Mouse (Mus musculus) kidney, adult 11 months (tissue): ENCODE results near the gene Rps6.
"Not testable (repeated sequence)": the region's sequence is repeated elsewhere in the genome, so short reads cannot be mapped to it uniquely, and the experiment has no call there.

Experiments used
- DNase-seq: peaks from one replicate; pipeline ENCODE4 v3.0.0; 2022

Gene Rps6

GRCm38 (mm10) chr4:86851331-86851730, 5.9 kb downstream of the Rps6 start:
- DNase-seq = no peak

DNA sequence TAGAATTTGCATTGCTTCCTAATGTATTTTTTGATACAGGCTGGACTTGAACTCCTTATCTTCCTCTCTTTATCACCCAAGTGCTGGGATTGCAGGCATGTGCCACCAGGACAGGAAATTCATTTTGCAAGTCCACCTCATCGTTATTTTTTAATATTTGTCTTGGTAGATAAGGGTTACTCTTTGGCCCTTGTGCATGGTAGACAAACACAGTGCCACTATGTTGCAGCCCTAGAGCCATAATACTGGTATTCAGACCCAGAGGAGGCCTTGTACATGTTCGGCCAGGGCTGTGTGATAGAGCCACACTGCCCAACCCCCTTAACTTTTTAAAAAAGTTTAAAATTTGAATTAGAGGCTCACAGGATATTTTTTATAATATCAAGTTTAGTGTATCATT, 10.0 kb downstream of the Rps6 start:
- no peak for DNase-seq

- no peak for DNase-seq
These were observed 11.8 kb downstream of the Rps6 start for GRCm38 (mm10) chr4:86845384-86845783.

DNA sequence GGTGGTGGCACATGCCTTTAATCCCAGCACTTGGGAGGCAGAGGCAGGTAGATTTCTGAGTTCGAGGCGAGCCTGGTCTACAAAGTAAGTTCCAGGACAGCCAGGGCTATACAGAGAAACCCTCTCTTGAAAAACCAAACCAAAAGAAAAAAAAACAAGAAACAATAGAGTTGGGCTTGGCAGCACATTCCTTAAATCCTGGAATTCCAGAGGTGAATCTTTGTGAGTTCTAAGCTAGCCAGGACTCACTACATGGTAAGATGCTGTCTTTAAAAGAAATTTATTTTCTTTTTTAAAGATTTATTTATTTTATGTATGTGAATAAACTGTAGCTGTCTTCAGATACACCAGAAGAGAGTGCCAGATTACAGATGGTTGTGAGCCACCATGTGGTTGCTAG, 16.1 kb downstream of the Rps6 start:
- not testable (repeated sequence) for DNase-seq

DNA sequence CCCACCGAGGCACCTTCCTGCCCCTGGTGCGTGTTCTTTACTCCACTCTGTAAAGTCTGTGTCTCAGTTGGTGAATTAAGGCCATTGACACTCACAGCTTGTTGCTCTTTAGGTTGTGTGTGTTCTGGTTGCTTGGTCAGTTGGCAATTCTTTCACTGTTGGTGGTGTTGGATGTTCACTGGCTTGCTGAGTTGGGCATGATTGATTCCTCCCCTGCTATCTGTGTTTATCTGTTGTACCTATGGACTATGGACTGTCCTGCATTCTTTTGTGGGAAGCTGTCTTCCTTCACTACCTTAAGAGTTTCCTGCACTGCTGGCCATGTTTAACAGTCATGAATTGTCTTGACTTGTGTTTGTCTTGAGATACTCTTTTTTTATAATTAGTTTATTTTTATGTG, 25.3 kb downstream of the Rps6 start:
- DNase-seq = no peak

- no peak for DNase-seq
These were observed 32.1 kb downstream of the Rps6 start for GRCm38 (mm10) chr4:86825143-86825542.

GRCm38 (mm10) chr4:86823169-86823568, 34.0 kb downstream of the Rps6 start:
- DNase-seq = peak; percentile 12

GRCm38 (mm10) chr4:86814850-86815249, 42.4 kb downstream of the Rps6 start:
- no peak for DNase-seq

DNA sequence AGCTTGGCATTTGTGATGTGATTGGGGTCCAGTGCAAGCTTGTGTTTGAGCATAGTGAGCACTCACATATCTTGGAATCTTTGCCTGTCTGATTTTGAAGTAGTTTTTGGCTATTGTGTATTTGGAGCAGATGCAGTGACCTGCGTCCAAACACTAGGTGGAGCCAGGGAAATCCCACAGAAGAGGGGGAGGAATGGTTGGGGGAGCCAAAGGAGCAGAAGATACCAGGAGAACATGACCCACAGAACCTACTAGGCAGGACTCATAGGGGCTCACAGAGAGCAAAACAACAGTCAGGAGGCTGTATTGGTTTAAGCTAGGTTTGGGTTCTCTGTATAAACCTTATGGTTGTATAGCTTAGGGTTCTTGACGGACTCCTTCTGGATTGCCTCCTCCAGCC, 46.6 kb downstream of the Rps6 start:
- DNase-seq = no peak
